Mouse (Mus musculus): ENCODE measurements around the gene Fam19a3.

GRCm38 (mm10) chr3:104791671-104792070 lies 10.0 kb upstream of the Fam19a3 start:
- TF ChIP-seq USF1 (IDR thresholded peaks at IDR 0.05; ENCODE audit: low read depth), result no peak
- no peak for TF ChIP-seq MYOG (IDR thresholded peaks at IDR 0.05; ENCODE audit: control insufficient read depth in 1 of 3, insufficient read depth in 1 of 3, insufficient read length in 2 of 3, low read depth in 2 of 3)
- TF ChIP-seq POLR2A (IDR thresholded peaks at IDR 0.05; ENCODE audit: insufficient read length, low read depth), result no peak
- no peak for TF ChIP-seq CEBPB (IDR thresholded peaks at IDR 0.05; ENCODE audit: insufficient read depth, poor library complexity, severe bottlenecking)
- no peak for TF ChIP-seq POLR2AphosphoS2 (IDR thresholded peaks at IDR 0.05; ENCODE audit: insufficient read length, low read depth)
- TF ChIP-seq E2F4 (IDR thresholded peaks at IDR 0.05; ENCODE audit: insufficient read depth), result no peak
- TF ChIP-seq MAX (IDR thresholded peaks at IDR 0.05; ENCODE audit: low read depth), result no peak
- TF ChIP-seq TCF12 (IDR thresholded peaks at IDR 0.05; ENCODE audit: insufficient read depth, poor library complexity, severe bottlenecking), result no peak
- no peak for TF ChIP-seq MYOD1 (IDR thresholded peaks at IDR 0.05; ENCODE audit: control insufficient read depth in 1 of 3, insufficient read length in 2 of 3, low read depth in 2 of 3)
